19 mouse cellular contexts compared by ENCODE assay signal in genomic region chr2:35385441-35385871, GRCm38 (mm10). TPM values are rescaled to one million over a fixed set of nuclear protein-coding genes. Genes with fewer than 3 reads are reported as not detected.
DNase-seq lines count a peak whose midpoint lies in the region.
"Had no signal": no experiment of that assay in that cellular context is flagged by ENCODE, and none has a peak within 500 bp of the region (broad histone marks: within the 10 kb centered on the region; RNA-seq: fewer than 3 reads in every experiment).

No protein-coding gene starts in this region.

- no peaks in the 10 kb centered on the region for H3K36me3 ChIP-seq in heart, embryonic 10.5 days
- H3K36me3 ChIP-seq: hindbrain, embryonic 12.5 days; limb, embryonic 10.5 days; liver, embryonic 15.5 days; midbrain, embryonic 12.5 days had no signal

- no peaks in the 10 kb centered on the region; the same call in 1 of the 2 replicates for H3K4me1 ChIP-seq in heart, embryonic 10.5 days
- H3K4me1 ChIP-seq: hindbrain, embryonic 12.5 days; liver, embryonic 15.5 days; midbrain, embryonic 12.5 days had no signal

- H3K27ac ChIP-seq in heart, embryonic 10.5 days: no peak overlapping the region
- H3K27ac ChIP-seq: hindbrain, embryonic 12.5 days; limb, embryonic 10.5 days; liver, embryonic 15.5 days; midbrain, embryonic 12.5 days had no signal

- intact Hi-C loops in heart, postnatal 10 days (cut with DNase I): no loop called here
- intact Hi-C loops in left cerebral cortex, postnatal 10 days (cut with DNase I): no loop called here

- peak; percentile 64 to 78 for DNase-seq in heart, adult 18-20 months
- DNase-seq in heart, embryonic 10.5 days (ENCODE audit: low spot score): no peak
- DNase-seq in cerebellum, adult 9-10 months: peak; percentile 26
- peak; percentile 34 to 46 for DNase-seq in gastrocnemius, adult 8-10 months (ENCODE audit: low spot score in 2 of 2)
- DNase-seq in heart, postnatal 10 days: peak; percentile 53 to 66
- DNase-seq in left cerebral cortex, postnatal 10 days (ENCODE audit: extremely low spot score in 1 of 2, low spot score in 2 of 2): no peak
- DNase-seq in thymus, postnatal 10 days (ENCODE audit: low spot score in 2 of 2): no peak
- DNase-seq: kidney, adult 8-10 months; kidney, postnatal 4 days; layer of hippocampus, postnatal 36 days; lung, postnatal 4 days; thymus, postnatal 36 days had no signal

- no peak overlapping the region for H3K4me3 ChIP-seq in heart, embryonic 10.5 days
- H3K4me3 ChIP-seq: erythroblast, embryonic 14.5 days; hindbrain, embryonic 12.5 days; limb, embryonic 10.5 days; liver, embryonic 15.5 days; midbrain, embryonic 12.5 days had no signal

- H3K9me3 ChIP-seq in heart, embryonic 10.5 days: no peaks in the 10 kb centered on the region
- H3K9me3 ChIP-seq: limb, embryonic 10.5 days; liver, embryonic 15.5 days; midbrain, embryonic 12.5 days had no signal

- WGBS in heart, embryonic 10.5 days: 73% methylated on average over 9 of the region's 9 CpGs

- no peaks in the 10 kb centered on the region for H3K27me3 ChIP-seq in heart, embryonic 10.5 days (ENCODE audit: insufficient read depth, poor library complexity, severe bottlenecking)
- H3K27me3 ChIP-seq: hindbrain, embryonic 12.5 days; liver, embryonic 15.5 days; midbrain, embryonic 12.5 days had no signal

RNA-seq across cellular contexts. Expression of gene 4930402F06Rik, which starts 11.5 kb away (rescaled TPM):
- total RNA-seq in heart, adult 18-20 months (2021): not detected
- polyA plus RNA-seq in heart, embryonic 10.5 days (2016; fragmentation: Nextera tagmentation; extraction: Ambion mirVana): not detected in 2 replicates
- not detected for total RNA-seq in gastrocnemius, adult 8-10 months (2022)
- total RNA-seq in heart, postnatal 10 days (2021): not detected
- total RNA-seq in left cerebral cortex, postnatal 10 days (2021): not detected
- total RNA-seq: layer of hippocampus, postnatal 36 days had no signal
- polyA plus RNA-seq: erythroblast, embryonic 14.5 days; hindbrain, embryonic 12.5 days; limb, embryonic 10.5 days; liver, embryonic 15.5 days; midbrain, embryonic 12.5 days; small intestine, adult 2 months; stomach, embryonic 16.5 days had no signal

RNA-seq across cellular contexts. Expression of gene 4930568D16Rik, which starts 17.9 kb away (rescaled TPM):
- total RNA-seq in heart, adult 18-20 months (2021): not detected
- polyA plus RNA-seq in heart, embryonic 10.5 days (2016; fragmentation: Nextera tagmentation; extraction: Ambion mirVana): not detected in 2 replicates
- total RNA-seq in gastrocnemius, adult 8-10 months (2022): not detected
- total RNA-seq in heart, postnatal 10 days (2021): not detected
- not detected for total RNA-seq in left cerebral cortex, postnatal 10 days (2021)
- total RNA-seq: layer of hippocampus, postnatal 36 days had no signal
- polyA plus RNA-seq: erythroblast, embryonic 14.5 days; hindbrain, embryonic 12.5 days; limb, embryonic 10.5 days; liver, embryonic 15.5 days; midbrain, embryonic 12.5 days; small intestine, adult 2 months; stomach, embryonic 16.5 days had no signal

RNA-seq across cellular contexts. Expression of gene Stom, which starts 48.7 kb away (rescaled TPM):
- 100 to 1,000 TPM in 1 of 2 experiments, 10 to 100 TPM in 1; 88.5 to 102 TPM for total RNA-seq in heart, adult 18-20 months (2021)
- 32.9 and 34.0 TPM in 2 replicates for polyA plus RNA-seq in heart, embryonic 10.5 days (2016; fragmentation: Nextera tagmentation; extraction: Ambion mirVana)
- total RNA-seq in gastrocnemius, adult 8-10 months (2022): 10 to 100 TPM; 25.3 to 27.8 (median 26.6) TPM
- total RNA-seq in heart, postnatal 10 days (2021): 10 to 100 TPM; 56.2 to 61.7 TPM
- 1 to 10 TPM; 6.5 to 7.5 TPM for total RNA-seq in left cerebral cortex, postnatal 10 days (2021)

Comparison
In these comparisons a context has a peak if more than half of its experiments do, and no peak if none do; other contexts are left out.
1. DNase-seq: peak in heart, adult 18-20 months (2 of 2), cerebellum, adult 9-10 months (single experiment), gastrocnemius, adult 8-10 months (2 of 2) and heart, postnatal 10 days (2 of 2); none in heart, embryonic 10.5 days (single experiment), left cerebral cortex, postnatal 10 days (0 of 2) and thymus, postnatal 10 days (0 of 2).